Mouse (Mus musculus) kidney, adult 8-10 months (tissue): ENCODE measurements at regions not wholly inside any gene's neighbourhood (a gene's known extent, or its start where the extent isn't known, plus 50 kb on each side); places are given as distances from the start of the nearest gene placed in this dataset.

Source experiments
- DNase-seq, 2 experiments: peaks; one replicate each; pipeline ENCODE4 v3.0.0; 2022

DNA sequence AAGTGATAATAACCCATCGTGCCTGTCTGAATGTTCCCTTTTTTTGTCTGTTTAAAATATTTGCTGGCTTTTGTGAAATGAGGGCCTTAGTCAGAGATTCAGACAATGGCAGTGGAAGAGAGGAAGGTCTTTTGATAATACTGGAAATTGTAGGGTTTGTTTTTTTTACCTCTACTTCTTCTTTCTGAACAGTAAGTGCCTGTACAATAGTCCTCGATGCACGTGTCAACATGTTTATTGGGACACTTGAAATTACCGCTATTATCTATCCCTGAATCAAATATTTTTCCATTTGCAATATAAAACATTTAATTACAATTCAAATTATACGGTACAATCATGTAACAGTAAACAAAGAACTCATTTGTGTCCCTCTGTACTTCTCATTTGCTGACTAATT, 733.5 kb downstream of the Fam19a2 start:
- no peak for DNase-seq

DNA sequence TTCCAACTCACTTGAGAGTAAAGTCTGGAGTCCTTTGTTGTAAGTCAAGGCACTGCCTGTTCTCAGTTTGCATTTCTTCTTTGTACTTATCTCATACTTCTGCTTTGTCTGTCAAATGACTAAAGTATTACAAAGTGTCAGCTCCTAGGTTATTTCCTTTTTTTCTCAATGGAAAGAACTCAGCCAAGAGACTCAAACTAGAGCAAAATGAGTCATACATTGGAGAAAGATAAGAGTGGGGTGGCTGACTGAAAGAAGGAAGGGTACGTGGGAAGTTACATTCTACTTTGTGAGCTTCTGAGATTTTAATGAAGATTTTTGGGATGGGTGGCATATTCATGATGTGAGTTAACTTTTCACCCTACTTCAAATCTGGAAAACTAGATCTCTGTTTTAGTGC, 735.2 kb downstream of the Fam19a2 start:
- no peak for DNase-seq

DNA sequence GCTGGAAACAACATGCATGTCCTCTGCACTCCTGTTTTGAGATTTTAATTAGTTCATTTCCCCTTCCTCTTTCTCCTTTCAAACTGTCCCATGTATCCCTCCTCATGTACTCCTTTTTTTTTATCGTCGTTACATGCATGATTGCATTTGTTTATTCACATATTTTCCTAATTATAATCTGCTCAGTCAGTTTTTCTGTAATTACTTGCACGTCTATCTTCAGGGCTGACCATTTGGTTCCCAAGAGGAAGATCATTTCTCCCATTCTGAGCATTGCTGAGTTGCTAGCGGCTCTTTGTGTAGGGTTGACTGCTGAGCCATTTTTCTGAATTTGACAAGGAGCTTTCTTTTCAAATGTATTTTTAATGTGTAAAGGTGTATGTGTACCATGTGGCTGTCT, 781.2 kb downstream of the Fam19a2 start:
- DNase-seq, result no peak

- no peak for DNase-seq
Observed at GRCm38 (mm10) chr10:124045791-124046190, 782.0 kb downstream of the Fam19a2 start.

DNA sequence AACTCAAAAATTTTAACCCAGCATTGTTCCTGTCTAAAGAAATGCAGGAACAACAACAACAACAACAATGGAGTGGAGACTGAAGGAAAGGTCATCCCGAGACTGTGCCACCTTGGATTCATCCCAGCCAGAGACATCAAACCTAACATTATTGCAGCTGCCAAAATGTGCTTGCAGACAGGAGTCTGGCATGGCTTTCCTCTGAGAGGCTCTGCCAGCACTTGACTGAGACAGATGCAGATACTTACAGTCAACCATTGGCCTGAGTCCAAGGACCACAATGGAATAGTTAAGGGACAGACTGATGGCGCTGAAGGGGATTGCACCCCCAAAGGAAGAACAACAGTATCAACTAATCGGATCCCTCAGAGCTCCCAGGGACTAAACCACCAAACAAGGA, 819.0 kb downstream of the Fam19a2 start:
- DNase-seq, result no peak

GRCm38 (mm10) chr10:124090547-124090946, 826.8 kb downstream of the Fam19a2 start:
- no peak for DNase-seq

DNA sequence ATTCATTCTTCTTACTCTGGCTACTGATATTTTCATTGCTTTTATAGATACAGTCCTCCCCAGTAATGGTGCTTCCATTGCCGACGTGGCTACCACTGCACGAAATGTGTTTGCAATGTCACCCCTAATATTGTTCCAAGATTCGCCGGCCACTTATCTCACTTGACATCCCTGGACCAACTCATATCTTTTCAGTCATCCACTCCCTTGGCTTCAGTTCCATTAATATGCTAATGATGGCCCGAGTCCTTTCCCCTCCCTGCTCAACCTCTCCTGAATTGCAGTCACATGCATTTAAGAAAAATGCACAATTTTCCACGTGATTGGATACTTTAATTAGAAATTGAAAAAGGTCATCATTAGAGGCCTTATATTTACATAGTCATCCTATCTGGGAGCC, 827.6 kb downstream of the Fam19a2 start:
- DNase-seq, result no peak

DNA sequence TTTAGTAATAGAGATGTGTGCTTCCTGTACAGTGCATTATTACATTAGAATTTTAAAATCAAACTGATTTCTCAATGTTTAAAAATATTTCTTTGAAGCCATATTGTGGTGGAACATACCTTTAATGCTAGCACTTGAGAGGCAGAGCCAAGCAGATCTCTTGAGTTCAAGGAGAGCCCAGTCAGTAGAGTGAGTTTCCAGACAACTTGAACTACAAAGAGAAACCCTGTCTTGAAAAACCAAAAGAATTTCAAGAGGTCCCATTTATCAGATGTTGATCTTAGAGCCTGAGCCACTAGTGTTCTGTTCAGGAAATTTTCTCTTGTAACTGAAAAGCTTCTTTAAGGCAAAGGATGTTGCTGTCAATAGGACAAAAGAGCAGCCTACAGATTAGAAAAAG, 855.8 kb downstream of the Fam19a2 start:
- DNase-seq, result no peak

DNA sequence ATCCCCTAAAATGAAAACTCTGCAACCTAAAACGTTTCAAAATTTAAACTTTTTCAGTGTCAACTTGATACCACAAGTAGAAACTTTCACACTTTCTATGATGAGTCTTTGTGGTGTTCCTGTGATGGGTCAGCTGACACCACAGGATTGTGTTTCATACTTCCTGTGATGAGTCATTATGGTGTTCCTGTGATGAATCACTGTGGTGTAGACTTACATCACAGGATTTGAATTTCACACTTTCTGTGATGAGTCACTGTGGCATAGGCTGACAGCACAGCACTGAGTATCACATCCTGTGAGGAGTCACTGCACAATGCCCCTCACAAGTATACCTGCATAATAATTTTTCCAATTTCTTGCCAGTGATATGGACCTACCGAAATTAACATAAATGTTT, 874.7 kb downstream of the Fam19a2 start:
- DNase-seq, result no peak

DNA sequence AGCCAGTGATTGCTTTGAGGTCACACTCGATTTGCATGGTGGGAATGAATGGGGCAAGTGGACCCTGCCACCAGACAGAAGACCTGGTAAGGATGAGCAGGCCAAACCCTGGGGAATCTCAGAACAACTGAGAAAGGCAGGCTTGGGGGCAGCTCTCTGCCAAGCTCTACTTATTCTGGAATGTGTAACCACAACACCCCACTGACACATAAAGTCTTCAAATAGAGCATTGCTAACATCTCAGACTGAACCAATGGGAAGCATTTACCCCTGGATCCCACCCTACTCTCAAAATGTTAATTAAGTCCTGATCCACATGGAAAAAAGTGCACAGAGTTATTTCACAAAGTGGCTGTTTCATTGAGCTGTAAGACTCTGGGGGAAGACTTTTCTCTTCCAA, 878.5 kb downstream of the Fam19a2 start:
- no peak for DNase-seq

GRCm38 (mm10) chr10:124146751-124147469, 883.1 kb downstream of the Fam19a2 start:
- DNase-seq, result no peak

DNA sequence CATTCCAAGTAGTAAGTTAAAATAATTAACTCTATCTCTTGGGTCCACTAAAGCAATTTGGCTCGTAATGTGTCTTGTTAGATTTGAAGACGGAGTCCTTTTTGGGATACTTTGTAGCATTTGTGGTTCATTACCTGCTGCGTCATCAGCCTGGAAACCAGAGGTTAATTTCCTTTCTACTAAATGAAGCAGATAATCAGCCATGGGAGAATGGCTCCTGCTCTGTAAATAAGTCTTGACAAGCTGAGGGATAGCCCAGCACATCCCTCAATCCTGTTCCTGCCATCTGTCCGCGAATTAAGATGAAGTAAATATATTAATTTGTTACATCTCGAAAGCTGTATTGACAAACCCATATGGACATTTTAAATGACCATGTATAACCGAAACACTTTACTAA, 899.6 kb downstream of the Fam19a2 start:
- DNase-seq, result no peak

DNA sequence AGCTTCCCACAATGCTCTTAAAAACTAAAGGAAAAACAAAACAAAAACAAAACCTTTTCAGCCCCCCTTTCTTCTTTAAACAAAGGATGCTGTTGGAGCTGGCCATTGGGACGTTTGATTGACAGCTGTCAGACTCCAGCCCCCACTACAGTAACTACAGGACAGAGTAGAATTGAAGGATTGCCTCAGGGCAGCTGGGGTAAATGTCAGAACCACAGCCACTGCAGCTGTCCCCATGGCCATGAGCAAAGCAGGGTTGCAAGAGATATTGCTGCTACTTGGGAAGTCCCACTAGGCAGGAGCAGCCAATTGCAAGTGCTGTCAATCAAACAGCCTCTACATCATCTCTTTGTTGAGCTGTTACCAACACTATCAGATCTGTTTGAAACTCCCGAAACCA, 911.8 kb downstream of the Fam19a2 start:
- DNase-seq, result no peak

DNA sequence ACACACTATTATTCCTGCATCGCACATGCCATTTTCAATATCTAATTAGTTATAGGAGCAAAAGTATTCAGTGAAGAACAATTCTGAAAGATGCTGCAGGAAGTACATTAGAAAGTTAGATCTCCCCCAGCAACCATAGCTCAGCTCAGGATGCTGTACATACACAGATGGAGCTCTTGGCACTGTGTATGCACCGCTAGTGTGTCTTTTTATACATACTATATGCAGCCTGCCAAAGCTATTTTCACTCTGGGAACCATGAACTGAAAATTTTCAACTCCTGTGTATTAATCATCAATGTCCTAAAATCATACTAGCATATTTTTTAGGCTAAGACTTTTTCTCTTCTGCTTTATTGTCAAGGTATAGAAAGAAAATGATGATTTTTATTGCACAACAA, 944.5 kb downstream of the Fam19a2 start:
- DNase-seq, result no peak

DNA sequence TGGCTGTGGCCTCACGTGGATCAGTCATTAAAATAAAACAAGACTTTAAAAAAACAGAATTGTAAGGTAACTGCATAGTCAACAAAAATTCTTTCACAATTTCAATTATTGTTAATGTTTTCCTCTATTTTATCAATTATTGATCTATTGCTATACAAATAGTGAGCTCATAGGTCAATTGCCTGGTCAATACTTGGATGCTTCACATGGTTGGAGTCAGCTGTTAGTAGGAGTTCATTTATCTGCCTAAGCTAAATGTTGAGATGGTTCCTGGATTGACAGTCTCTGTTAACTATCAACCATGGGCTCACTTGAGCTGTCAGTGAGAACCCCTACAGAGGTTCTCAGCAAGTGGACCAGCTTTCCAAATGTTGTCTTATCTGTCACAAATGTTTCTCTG, 955.7 kb downstream of the Fam19a2 start:
- DNase-seq, result no peak

GRCm38 (mm10) chr10:124222068-124222467, 958.3 kb downstream of the Fam19a2 start:
- DNase-seq, result no peak

GRCm38 (mm10) chr10:124227061-124227460, 963.3 kb downstream of the Fam19a2 start:
- DNase-seq, result no peak

DNA sequence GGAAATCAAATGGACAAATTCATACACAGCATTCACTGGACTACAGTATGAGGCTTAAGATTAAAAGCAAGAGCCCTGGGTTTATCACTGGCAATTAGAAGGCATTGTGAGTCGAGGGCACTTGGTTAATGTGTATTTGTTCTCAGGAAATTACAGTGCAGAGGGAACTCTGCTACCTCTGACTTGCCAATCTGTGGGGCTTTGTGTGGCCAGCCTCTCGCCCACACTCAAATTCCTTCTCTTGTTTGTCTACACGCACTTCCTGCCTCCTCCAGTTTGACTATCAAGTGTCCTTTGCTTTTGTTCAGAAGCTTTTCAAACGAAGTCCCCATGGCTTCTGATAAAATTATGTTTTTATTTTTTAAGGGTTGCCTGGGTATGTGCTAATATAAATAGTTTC, 985.6 kb downstream of the Fam19a2 start:
- DNase-seq, result no peak

DNA sequence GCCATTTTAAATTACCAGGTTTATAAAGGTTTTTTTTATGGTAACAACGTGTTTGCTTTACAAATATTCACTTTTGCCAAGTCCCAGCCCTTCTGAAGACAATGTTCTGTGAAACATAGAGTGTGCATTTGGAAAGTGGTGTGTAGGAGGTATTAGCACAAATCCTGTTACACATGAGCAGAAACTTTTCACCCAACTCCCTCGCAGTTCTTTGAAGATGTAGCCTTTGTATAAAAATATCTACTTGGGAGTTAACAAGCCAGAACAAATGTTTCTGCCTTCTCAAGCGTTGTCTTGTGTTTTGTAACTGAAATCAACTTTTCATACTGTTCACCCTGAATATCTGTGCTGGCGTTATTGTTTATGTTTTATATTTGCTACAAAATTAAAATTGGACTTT, 986.2 kb downstream of the Fam19a2 start:
- DNase-seq, result no peak

DNA sequence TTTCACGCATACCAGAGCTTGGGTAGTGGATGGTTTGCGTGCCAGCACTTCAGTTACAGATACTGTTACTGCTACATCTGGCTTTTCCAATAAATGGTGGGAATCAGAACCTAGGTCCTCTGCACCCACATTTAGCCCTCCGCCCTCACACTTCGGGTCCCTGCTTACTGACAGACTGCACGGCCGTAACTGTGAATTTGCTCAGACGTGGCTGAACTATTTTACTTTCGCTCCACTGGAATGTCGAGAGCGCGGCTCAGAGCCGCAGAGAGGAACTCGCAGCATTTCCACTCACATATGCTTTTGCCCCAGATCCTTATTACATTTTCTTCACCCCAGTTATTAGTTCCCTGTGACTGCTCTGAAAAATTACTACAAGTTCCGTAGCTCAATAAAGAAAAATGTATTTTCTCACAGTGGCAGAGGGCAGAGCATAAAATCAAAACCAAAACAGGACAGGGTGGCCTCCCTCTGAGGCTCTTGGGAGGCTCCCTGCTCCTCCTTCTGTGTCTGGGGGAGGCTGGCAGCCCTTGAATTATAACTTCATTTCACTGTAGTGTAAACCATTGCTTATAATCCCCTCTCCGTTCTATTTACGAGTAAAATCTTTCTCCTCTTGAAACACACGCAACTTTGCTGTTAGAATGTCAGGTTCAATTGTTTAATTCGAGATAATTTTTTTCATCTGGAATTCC, 1024.7 kb downstream of the Fam19a2 start:
- no peak for DNase-seq

- DNase-seq, result no peak
Observed at GRCm38 (mm10) chr10:124297198-124297677, 1033.4 kb downstream of the Fam19a2 start.

GRCm38 (mm10) chr10:124304683-124305082, 1040.9 kb downstream of the Fam19a2 start:
- DNase-seq, result no peak

DNA sequence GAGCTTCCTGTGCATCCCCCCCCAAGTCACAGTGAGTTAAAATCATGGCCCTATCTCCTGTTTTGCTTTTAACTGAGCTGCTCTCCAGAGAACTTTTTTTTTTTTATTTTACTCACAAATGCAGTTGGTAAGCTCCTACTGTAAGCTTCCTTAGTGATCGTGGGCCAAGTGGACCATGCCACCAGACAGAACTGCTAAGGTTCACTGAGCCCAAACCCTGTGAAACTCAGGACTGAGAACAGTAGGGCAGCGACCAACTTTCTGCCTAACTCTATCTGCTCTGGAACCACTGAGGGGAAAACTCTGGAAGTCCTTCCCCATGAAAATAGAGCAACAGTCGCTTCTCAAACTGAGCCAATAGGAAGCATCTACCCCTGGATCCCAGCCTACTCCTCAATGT, 1041.8 kb downstream of the Fam19a2 start:
- DNase-seq, result peak; percentile 41 to 55

GRCm38 (mm10) chr10:124318761-124319160, 1055.0 kb downstream of the Fam19a2 start:
- no peak for DNase-seq
